Mouse (Mus musculus) CH12.LX (cell line): Measurements from ENCODE around the gene Dpf1. TPM values are rescaled to one million over a fixed set of nuclear protein-coding genes. Genes with fewer than 3 reads are reported as not detected.

ENCODE experiments used
- DNase-seq: peaks from one replicate; pipeline ENCODE4 v3.0.0-alpha.2; 2013; ENCODE audit errors: extremely low read depth
- H3K27ac ChIP-seq: 2 replicates; pipeline ENCODE4 v1.5.1; 2012; ENCODE audit warnings: low read depth, mild to moderate bottlenecking, control low read depth, moderate library complexity; ENCODE audit not compliant: insufficient read depth
- H3K27me3 ChIP-seq: replicated peaks from 2 replicates; pipeline ENCODE3; 2012; ENCODE audit warnings: inconsistent platforms
- H3K36me3 ChIP-seq, 2 experiments: replicated peaks in 1 of 2; 2 replicates each; pipeline versions ENCODE3 to v1.6.1; 2012; ENCODE audit warnings: inconsistent platforms in 1 of 2, low read length in 1 of 2, mild to moderate bottlenecking in 1 of 2, mixed read lengths in 1 of 2, moderate library complexity in 1 of 2; ENCODE audit not compliant: control insufficient read depth in 1 of 2, insufficient read depth in 1 of 2
- H3K4me1 ChIP-seq, 2 experiments: 2 replicates each; pipeline ENCODE4 v1.6.1; 2012; ENCODE audit warnings: inconsistent platforms in 1 of 2, moderate library complexity in 1 of 2; ENCODE audit not compliant: insufficient read depth in 2 of 2, control insufficient read depth in 1 of 2
- H3K4me2 ChIP-seq: 2 replicates; pipeline ENCODE4 v1.6.1; 2012; ENCODE audit warnings: low read depth, mild to moderate bottlenecking, control low read depth; ENCODE audit not compliant: poor library complexity, insufficient read depth, severe bottlenecking
- H3K4me3 ChIP-seq, 3 experiments: fragments of 150-350 bp in 1 of 3; sonication (generic) in 1 of 3; replicated peaks in 1 of 3; 2 replicates each; pipeline versions ENCODE3 to v1.5.1; 2011 to 2012; ENCODE audit warnings: low read depth in 2 of 3, low read length in 2 of 3, mild to moderate bottlenecking in 2 of 3, moderate library complexity in 2 of 3, control low read depth in 1 of 3, improper control_type of control experiment in 1 of 3, inconsistent platforms in 1 of 3, mixed read lengths in 1 of 3; ENCODE audit not compliant: poor library complexity in 1 of 3
- H3K79me2 ChIP-seq: replicated peaks from 2 replicates; pipeline ENCODE4 v1.6.1; 2012; ENCODE audit warnings: mild to moderate bottlenecking, moderate library complexity; ENCODE audit not compliant: control insufficient read depth, poor library complexity, insufficient read depth, severe bottlenecking; ENCODE audit errors: extremely low read depth
- H3K9ac ChIP-seq: 2 replicates; pipeline ENCODE4 v1.6.1; 2012; ENCODE audit warnings: low read depth, mild to moderate bottlenecking, control low read depth, moderate library complexity; ENCODE audit not compliant: insufficient read depth
- H3K9me3 ChIP-seq: replicated peaks from 2 replicates; pipeline ENCODE3; 2012; ENCODE audit warnings: low read length, inconsistent platforms, mixed read lengths
- CHD1 ChIP-seq: IDR thresholded peaks from 2 replicates; pipeline ENCODE4 v1.6.1; 2012; ENCODE audit warnings: low read depth, low read length, improper control_type of control experiment, inconsistent platforms
- E2F4 ChIP-seq: IDR thresholded peaks from 2 replicates; pipeline ENCODE4 v1.6.1; 2011; ENCODE audit warnings: low read depth, low read length, improper control_type of control experiment; ENCODE audit not compliant: insufficient replicate concordance
- ETS1 ChIP-seq: conservative IDR thresholded peaks from 2 replicates; pipeline ENCODE4 v1.6.1; 2012; ENCODE audit warnings: low read depth, mild to moderate bottlenecking, inconsistent platforms, low read length, improper control_type of control experiment, moderate library complexity
- HCFC1 ChIP-seq: IDR thresholded peaks from 2 replicates; pipeline ENCODE4 v1.6.1; 2012; ENCODE audit warnings: low read depth, mild to moderate bottlenecking, inconsistent platforms, low read length, improper control_type of control experiment
- IRF4 ChIP-seq: IDR thresholded peaks from 2 replicates; pipeline ENCODE4 v1.6.1; 2014; ENCODE audit warnings: low read depth, mild to moderate bottlenecking, inconsistent platforms, low read length, improper control_type of control experiment
- JUN ChIP-seq: IDR thresholded peaks from 2 replicates; pipeline ENCODE4 v1.6.1; 2011; ENCODE audit warnings: low read depth, mild to moderate bottlenecking, low read length, improper control_type of control experiment, moderate library complexity; ENCODE audit not compliant: insufficient read depth
- JUND ChIP-seq: conservative IDR thresholded peaks from 2 replicates; pipeline ENCODE4 v1.6.1; 2011; ENCODE audit warnings: low read depth, low read length, improper control_type of control experiment
- MAX ChIP-seq: IDR thresholded peaks from 2 replicates; pipeline ENCODE4 v1.6.1; 2011; ENCODE audit warnings: low read length, improper control_type of control experiment
- MEF2A ChIP-seq: IDR thresholded peaks from 2 replicates; pipeline ENCODE4 v1.6.1; 2014; ENCODE audit warnings: low read depth, mild to moderate bottlenecking, inconsistent platforms, low read length, improper control_type of control experiment, borderline replicate concordance
- NELFE ChIP-seq: IDR thresholded peaks from 2 replicates; pipeline ENCODE4 v1.6.1; 2011; ENCODE audit warnings: low read depth, low read length, improper control_type of control experiment
- NRF1 ChIP-seq: IDR thresholded peaks from 2 replicates; pipeline ENCODE4 v1.6.1; 2014; ENCODE audit warnings: low read depth, mild to moderate bottlenecking, inconsistent platforms, low read length, improper control_type of control experiment, moderate library complexity
- PAX5 ChIP-seq: IDR thresholded peaks from 2 replicates; pipeline ENCODE4 v1.6.1; 2012; ENCODE audit warnings: low read length, inconsistent platforms, mixed read lengths
- RAD21 ChIP-seq: IDR thresholded peaks from 2 replicates; pipeline ENCODE4 v1.6.1; 2011; ENCODE audit warnings: low read depth, mild to moderate bottlenecking, low read length, improper control_type of control experiment, moderate library complexity
- SIN3A ChIP-seq: IDR thresholded peaks from 2 replicates; pipeline ENCODE4 v1.6.1; 2012; ENCODE audit warnings: low read length, improper control_type of control experiment, inconsistent platforms
- SMC3 ChIP-seq: IDR thresholded peaks from 2 replicates; pipeline ENCODE4 v1.6.1; 2011; ENCODE audit warnings: low read depth, low read length, improper control_type of control experiment
- TBP ChIP-seq: conservative IDR thresholded peaks from 2 replicates; pipeline ENCODE4 v1.6.1; 2011; ENCODE audit warnings: low read depth, low read length, improper control_type of control experiment
- USF1 ChIP-seq: IDR thresholded peaks from 2 replicates; pipeline ENCODE4 v1.6.1; 2014; ENCODE audit warnings: low read depth, mild to moderate bottlenecking, inconsistent platforms, low read length, improper control_type of control experiment
- USF2 ChIP-seq: conservative IDR thresholded peaks from 2 replicates; pipeline ENCODE4 v1.6.1; 2011; ENCODE audit warnings: low read depth, low read length, improper control_type of control experiment
- ZKSCAN1 ChIP-seq: IDR thresholded peaks from 2 replicates; pipeline ENCODE4 v1.6.1; 2012; ENCODE audit warnings: low read depth, inconsistent platforms, low read length, improper control_type of control experiment, borderline replicate concordance
- ZNF384 ChIP-seq: IDR thresholded peaks from 2 replicates; pipeline ENCODE4 v1.6.1; 2012; ENCODE audit warnings: low read depth, low read length, improper control_type of control experiment, inconsistent platforms
- dilution Hi-C: fragments of 300-500 bp; cut with MboI; formaldehyde crosslinking; loops from 2 replicates; pipeline ENCODE4 v1.14.3; 2020; ENCODE audit warnings: low sequenced_read_pairs; ENCODE audit not compliant: extremely low pct_unique_long_range_greater_than_20kb, extremely low pct_ligation_motif_present
- in situ Hi-C: fragments of 300-500 bp; cut with MboI; formaldehyde crosslinking; loops from 3 replicates; pipeline ENCODE4 v1.14.3; 2019; ENCODE audit warnings: low sequenced_read_pairs, low pct_ligation_motif_present, low pct_unique_long_range_greater_than_20kb, mixed read lengths
- polyA plus RNA-seq: library from polyadenylated mRNA; unstranded; fragments of >175 nt; gene quantifications from 2 replicates; pipeline ENCODE4 v1.2.1, GENCODE M21; 2012; ENCODE audit warnings: low read depth; ENCODE audit not compliant: insufficient read length
- total RNA-seq, 2 experiments: library from RNA; depleted of rRNA; stranded (reverse); fragments of 300-350 nt in 1 of 2; fragments of >200 nt in 1 of 2; gene quantifications; 2 replicates each; pipeline ENCODE4 v1.2.3; 2012 to 2014

The Dpf1 gene
- total and polyA plus RNA-seq, 3 experiments = 0.38 to 3.0 (median 0.97) TPM

DNA sequence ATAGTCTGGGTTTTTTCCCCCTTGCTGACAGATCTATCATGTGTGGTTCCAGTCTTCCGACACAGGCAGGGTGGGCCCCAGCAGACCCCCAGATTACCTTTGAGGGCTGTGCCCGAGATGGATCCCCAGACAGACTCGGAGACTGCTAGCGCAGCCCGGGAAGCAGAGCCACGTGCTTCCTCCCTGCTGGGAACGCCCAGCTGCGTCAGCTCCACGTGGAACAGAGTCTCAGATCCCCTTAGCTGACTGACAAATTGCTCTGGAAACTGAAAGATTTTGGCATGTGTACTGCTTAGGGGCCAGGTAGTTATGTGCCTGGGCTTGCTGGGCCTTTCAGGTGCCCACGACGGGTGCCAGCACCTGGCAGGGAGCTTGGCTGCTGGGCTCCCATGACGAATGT is 38.0 kb downstream of the Dpf1 start:
- Histone ChIP-seq H3K79me2 (no peaks in the 10 kb centered on the region), H3K27ac (no peak overlapping the region), H3K9me3 (no peaks in the 10 kb centered on the region), H3K27me3 (no peaks in the 10 kb centered on the region), H3K4me2 (no peak overlapping the region), H3K36me3 (peaks cover 0 to 23% of the 10 kb centered on the region in 2 experiments), H3K4me1 (peaks cover 0 to 20% of the 10 kb centered on the region in 2 experiments; a peak in 1 of 4 replicates), H3K9ac (no peak overlapping the region), H3K4me3 (no peak overlapping the region)
- no peak for TF ChIP-seq HCFC1
- no peak for TF ChIP-seq ZNF384
- no peak for DNase-seq
- in situ Hi-C loops = no loop called here
- dilution Hi-C loops = no loop called here

- dilution Hi-C loops = no loop called here
- peaks cover 0 to 24% of the 10 kb centered on the region in 2 experiments for H3K36me3 ChIP-seq
- H3K4me3 ChIP-seq = no peak overlapping the region
- no peak for DNase-seq
- in situ Hi-C loops = no loop called here
- no peak for TF ChIP-seq CHD1
- no peak for TF ChIP-seq MEF2A
- TF ChIP-seq IRF4 = no peak
- no peak for TF ChIP-seq NELFE
- TF ChIP-seq JUND = no peak
- TF ChIP-seq MAX = no peak
- TF ChIP-seq PAX5 = no peak
- no peak for TF ChIP-seq NRF1
- TF ChIP-seq SIN3A = no peak
- no peak for TF ChIP-seq RAD21
- no peak for TF ChIP-seq USF2
- no peak for TF ChIP-seq SMC3
- TF ChIP-seq USF1 = no peak
- TF ChIP-seq JUN = no peak
- TF ChIP-seq E2F4 = no peak
- no peak for TF ChIP-seq TBP
- no peak for TF ChIP-seq ZKSCAN1
- no peak for TF ChIP-seq ETS1
- H3K9me3 ChIP-seq = no peaks in the 10 kb centered on the region
- H3K9ac ChIP-seq = no peak overlapping the region
- no peak overlapping the region for H3K27ac ChIP-seq
- no peak overlapping the region for H3K4me2 ChIP-seq
- no peaks in the 10 kb centered on the region for H3K79me2 ChIP-seq
- H3K27me3 ChIP-seq = no peaks in the 10 kb centered on the region
- H3K4me1 ChIP-seq = peaks cover 0 to 20% of the 10 kb centered on the region in 2 experiments; a peak in 1 of 4 replicates
Observed at GRCm38 (mm10) chr7:29342489-29343092, 38.8 kb downstream of the Dpf1 start.
